Mouse (Mus musculus): ENCODE data around the gene Orai1. TPM values are rescaled to one million over a fixed set of nuclear protein-coding genes. Genes with fewer than 3 reads are reported as not detected.
A peak's percentile ranks its signal among the peaks of the same experiment; 100 is the strongest.
"Not testable (repeated sequence)": the region's sequence is repeated elsewhere in the genome, so short reads cannot be mapped to it uniquely, and the experiment has no call there.

Orai1 gene
- 7.8 and 8.3 TPM in 2 replicates for polyA plus RNA-seq (2015; fragmentation: Nextera tagmentation; extraction: Ambion mirVana)

DNA sequence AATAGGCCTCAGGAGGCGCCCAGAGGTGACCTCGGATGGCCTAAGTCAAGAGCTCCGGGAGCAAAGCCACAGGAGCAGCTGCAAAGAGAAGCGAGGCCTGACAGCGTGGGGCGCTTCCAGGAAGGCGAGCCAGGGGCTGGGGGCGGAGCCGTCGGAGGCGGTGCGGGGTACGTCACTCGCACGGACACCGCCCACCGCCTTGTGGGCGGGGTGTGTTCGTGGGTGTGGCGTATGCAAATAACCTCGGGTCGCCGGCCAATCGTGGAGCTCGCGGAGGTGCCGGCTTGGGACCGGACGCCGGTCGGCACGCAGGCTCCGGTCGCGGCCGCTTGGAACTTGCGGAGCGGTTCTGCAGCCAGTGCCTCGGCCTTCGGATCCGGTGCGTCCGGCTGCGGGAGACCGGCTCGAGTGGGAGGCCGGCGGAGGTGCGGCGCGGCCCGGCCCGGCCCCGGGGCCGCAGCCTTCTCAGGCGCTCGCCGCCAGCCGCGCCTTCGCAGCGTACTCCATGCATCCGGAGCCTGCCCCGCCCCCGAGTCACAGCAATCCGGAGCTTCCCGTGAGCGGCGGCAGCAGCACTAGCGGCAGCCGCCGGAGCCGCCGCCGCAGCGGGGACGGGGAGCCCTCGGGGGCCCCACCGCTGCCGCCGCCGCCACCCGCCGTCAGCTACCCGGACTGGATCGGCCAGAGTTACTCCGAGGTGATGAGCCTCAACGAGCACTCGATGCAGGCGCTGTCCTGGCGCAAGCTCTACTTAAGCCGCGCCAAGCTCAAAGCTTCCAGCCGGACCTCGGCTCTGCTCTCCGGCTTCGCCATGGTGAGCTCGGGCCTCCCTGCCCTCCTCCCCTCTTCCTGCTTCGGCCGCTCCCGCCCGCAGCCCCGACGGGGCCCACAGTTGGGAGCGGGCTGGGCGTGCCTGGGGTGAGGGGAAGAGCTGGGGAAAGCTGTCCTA is at the start of gene Orai1:
Orai1 (plus strand) TSS at position 322 of the 949 bp plus-strand sequence.
- Histone ChIP-seq H3K36me3 (replicated peaks) (no peaks in the 10 kb centered on the region), H3K4me3 (replicated peaks) (peak within 1 kb of the TSS; percentile 79), H3K9me3 (replicated peaks) (no peaks in the 10 kb centered on the region), H3K9ac (peak within 1 kb of the TSS; percentile 85), H3K4me2 (peak within 1 kb of the TSS; percentile 99), H3K27ac (replicated peaks) (peak within 1 kb of the TSS; percentile 95), H3K27me3 (0 out of 2 replicates have a peak, but pooled peaks cover 5% of the 10 kb centered on the region), H3K4me1 (replicated peaks) (peaks cover 59% of the 10 kb centered on the region)
- ATAC-seq (ENCODE audit: insufficient read depth): peak; percentile 90
- under 1% methylated on average over 106 of the region's 106 CpGs for WGBS (ENCODE audit: insufficient replicate concordance)

DNA sequence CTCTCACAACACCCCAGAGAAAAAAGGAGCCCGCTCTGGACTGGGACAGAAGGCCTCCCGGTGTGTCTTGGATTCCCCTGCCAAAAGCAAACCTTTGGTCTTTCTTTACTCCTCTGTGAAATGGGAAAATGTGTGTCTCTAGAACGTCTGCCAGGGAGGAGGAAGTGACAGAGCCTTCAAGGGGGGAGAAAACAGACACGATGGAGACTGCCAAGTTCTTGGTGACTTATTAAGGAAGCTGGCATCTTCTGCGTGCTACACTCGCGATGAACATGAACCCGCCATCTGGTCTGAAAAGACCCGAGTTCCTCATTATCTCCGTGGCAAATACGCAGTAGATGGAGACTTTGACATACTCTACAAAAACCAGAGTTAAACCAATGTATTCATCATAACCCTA is 49.4 kb upstream of the Orai1 start:
- WGBS (ENCODE audit: insufficient replicate concordance): 50% methylated on average over 11 of the region's 11 CpGs
- no peak for ATAC-seq (ENCODE audit: insufficient read depth)
- H3K27ac ChIP-seq (replicated peaks): no peak overlapping the region

DNA sequence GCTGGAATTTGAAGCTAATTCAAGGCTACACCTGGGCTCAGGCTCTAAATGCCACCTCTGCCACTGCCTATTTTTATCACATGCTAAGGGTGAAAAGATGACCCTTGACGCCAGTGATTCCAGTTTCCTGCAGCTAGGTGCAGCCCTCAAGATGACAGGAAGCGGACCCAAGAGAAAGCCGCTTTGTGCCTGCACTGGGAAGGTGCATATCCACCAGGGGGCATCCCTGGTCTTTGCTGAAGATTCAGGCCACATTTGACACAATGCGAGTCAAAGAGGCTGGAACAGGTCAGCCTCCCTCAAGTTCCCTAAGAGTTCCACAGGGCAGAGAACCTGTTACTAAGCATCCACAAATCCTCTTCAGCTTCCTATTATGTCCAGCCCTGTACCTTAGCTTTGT is 46.6 kb upstream of the Orai1 start:
- no peak for ATAC-seq (ENCODE audit: insufficient read depth)

More for the DNA sequence above, 49.4 kb upstream of the Orai1 start:
- H3K9me3 ChIP-seq (replicated peaks): no peaks in the 10 kb centered on the region
- no peak overlapping the region for H3K4me2 ChIP-seq
- H3K36me3 ChIP-seq (replicated peaks): no peaks in the 10 kb centered on the region
- H3K4me1 ChIP-seq (replicated peaks): 0 out of 2 replicates have a peak, but pooled peaks cover 12% of the 10 kb centered on the region
- no peaks in the 10 kb centered on the region for H3K27me3 ChIP-seq
- H3K4me3 ChIP-seq (replicated peaks): no peak overlapping the region
- no peak overlapping the region for H3K9ac ChIP-seq

DNA sequence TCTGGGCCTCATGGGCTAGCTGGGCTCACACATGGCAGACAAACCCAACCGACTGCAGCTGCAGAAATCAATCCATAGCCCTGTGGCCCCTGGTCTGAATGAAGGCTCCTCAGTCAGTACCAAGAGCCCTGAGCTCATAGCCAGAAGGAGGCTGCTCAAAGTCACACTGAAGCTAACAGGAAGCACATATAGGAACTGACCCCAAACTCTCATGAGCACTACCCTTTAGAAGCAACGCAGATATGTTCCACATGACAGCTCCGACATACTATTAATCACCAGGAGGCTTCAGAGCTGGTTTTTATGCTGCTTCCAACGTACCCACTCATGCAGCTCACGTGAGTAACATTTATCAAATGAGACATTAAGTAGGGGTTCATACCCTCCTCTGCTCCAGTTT is 44.8 kb upstream of the Orai1 start:
- Histone ChIP-seq H3K27me3 (no peaks in the 10 kb centered on the region), H3K27ac (replicated peaks) (no peak overlapping the region), H3K4me3 (replicated peaks) (no peak overlapping the region), H3K4me1 (replicated peaks) (peaks cover 26% of the 10 kb centered on the region), H3K9me3 (replicated peaks) (no peaks in the 10 kb centered on the region), H3K36me3 (replicated peaks) (no peaks in the 10 kb centered on the region), H3K4me2 (no peak overlapping the region), H3K9ac (no peak overlapping the region)
- 49% methylated on average over 5 of the region's 5 CpGs for WGBS (ENCODE audit: insufficient replicate concordance)
- ATAC-seq (ENCODE audit: insufficient read depth): no peak

More for the DNA sequence above, 46.6 kb upstream of the Orai1 start:
- H3K27me3 ChIP-seq: no peaks in the 10 kb centered on the region
- H3K9me3 ChIP-seq (replicated peaks): no peaks in the 10 kb centered on the region
- no peak overlapping the region for H3K27ac ChIP-seq (replicated peaks)
- 25% methylated on average over 4 of the region's 4 CpGs for WGBS (ENCODE audit: insufficient replicate concordance)
- peaks cover 27% of the 10 kb centered on the region for H3K4me1 ChIP-seq (replicated peaks)
- H3K9ac ChIP-seq: no peak overlapping the region
- H3K4me3 ChIP-seq (replicated peaks): no peak overlapping the region
- H3K4me2 ChIP-seq: no peak overlapping the region
- no peaks in the 10 kb centered on the region for H3K36me3 ChIP-seq (replicated peaks)

DNA sequence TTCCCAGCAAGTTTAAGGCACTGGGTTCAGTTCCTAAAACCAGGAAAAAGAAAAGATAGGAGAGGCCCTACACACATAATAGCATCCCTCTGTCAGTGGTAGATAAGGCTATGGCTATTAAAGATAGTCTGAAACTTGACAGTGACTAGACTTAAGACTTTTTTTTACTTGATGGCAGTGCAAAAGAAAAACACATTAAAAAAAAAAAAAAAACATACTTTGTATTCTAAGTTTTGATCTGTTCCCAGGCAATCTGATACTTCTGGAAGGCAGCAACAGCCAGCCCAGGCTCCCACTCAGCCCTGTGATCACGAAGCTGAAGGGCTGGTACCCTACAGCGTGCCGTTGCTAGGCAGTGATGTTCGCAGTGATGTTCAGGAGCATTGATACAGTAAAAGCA is 43.4 kb upstream of the Orai1 start:
- no peak overlapping the region for H3K4me3 ChIP-seq (replicated peaks)
- H3K4me2 ChIP-seq: 0 out of 2 replicates have a peak overlapping the region, but pooled peaks have one; percentile 11
- H3K27me3 ChIP-seq: no peaks in the 10 kb centered on the region
- no peaks in the 10 kb centered on the region for H3K36me3 ChIP-seq (replicated peaks)
- no peak for ATAC-seq (ENCODE audit: insufficient read depth)
- no peak overlapping the region for H3K9ac ChIP-seq
- H3K4me1 ChIP-seq (replicated peaks): peaks cover 22% of the 10 kb centered on the region
- WGBS (ENCODE audit: insufficient replicate concordance): 72% methylated on average over 4 of the region's 4 CpGs
- H3K9me3 ChIP-seq (replicated peaks): no peaks in the 10 kb centered on the region
- H3K27ac ChIP-seq (replicated peaks): no peak overlapping the region

DNA sequence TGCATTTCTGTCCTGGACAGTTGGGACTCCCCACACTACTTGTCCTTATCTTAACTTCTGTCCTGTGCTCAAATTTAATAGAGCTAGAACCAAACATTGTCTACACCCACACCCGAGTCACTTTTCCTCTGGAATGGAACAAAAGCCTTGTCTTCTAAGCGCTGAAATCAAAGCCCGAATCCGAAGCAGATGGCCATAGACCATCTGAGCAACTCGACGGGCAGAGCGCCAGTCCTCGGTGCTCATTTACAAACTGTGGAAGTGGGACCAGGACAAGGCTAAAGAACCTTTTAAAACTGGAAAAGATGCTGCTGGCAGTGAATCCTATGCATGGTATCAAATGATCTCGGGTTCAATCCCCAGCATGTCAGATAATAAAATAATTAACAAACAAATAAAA is 42.8 kb upstream of the Orai1 start:
- no peaks in the 10 kb centered on the region for H3K9me3 ChIP-seq (replicated peaks)
- peaks cover 22% of the 10 kb centered on the region for H3K4me1 ChIP-seq (replicated peaks)
- WGBS (ENCODE audit: insufficient replicate concordance): 70% methylated on average over 9 of the region's 9 CpGs
- H3K9ac ChIP-seq: no peak overlapping the region
- H3K4me3 ChIP-seq (replicated peaks): no peak overlapping the region
- no peaks in the 10 kb centered on the region for H3K36me3 ChIP-seq (replicated peaks)
- H3K27me3 ChIP-seq: no peaks in the 10 kb centered on the region
- ATAC-seq (ENCODE audit: insufficient read depth): no peak
- H3K27ac ChIP-seq (replicated peaks): no peak overlapping the region
- H3K4me2 ChIP-seq: no peak overlapping the region

DNA sequence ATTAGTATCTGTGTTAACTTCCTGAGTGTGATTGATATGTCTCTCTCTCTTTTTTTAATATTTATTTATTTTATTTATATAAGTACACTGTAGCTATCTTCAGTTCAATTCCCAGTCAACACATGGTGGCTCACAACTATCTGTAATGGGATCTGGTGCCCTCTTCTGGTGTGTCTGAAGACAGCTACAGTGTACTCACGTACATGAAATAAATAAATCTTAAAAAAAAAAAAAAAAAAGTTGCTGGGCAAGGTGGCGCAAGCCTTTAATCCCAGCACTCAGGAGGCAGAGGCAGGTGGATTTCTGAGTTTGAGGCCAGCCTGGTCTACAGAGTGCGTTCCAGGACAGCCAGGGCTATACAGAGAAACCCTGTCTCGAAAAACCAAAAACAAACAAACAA is 40.2 kb upstream of the Orai1 start:
- H3K9ac ChIP-seq; H3K27me3 ChIP-seq; H3K9me3 ChIP-seq (replicated peaks); H3K27ac ChIP-seq (replicated peaks); H3K4me2 ChIP-seq; H3K4me3 ChIP-seq (replicated peaks); ATAC-seq (ENCODE audit: insufficient read depth); H3K36me3 ChIP-seq (replicated peaks): not testable (repeated sequence)
- WGBS (ENCODE audit: insufficient replicate concordance): 80% methylated on average over 4 of the region's 4 CpGs
- H3K4me1 ChIP-seq (replicated peaks): peaks cover 28% of the 10 kb centered on the region

DNA sequence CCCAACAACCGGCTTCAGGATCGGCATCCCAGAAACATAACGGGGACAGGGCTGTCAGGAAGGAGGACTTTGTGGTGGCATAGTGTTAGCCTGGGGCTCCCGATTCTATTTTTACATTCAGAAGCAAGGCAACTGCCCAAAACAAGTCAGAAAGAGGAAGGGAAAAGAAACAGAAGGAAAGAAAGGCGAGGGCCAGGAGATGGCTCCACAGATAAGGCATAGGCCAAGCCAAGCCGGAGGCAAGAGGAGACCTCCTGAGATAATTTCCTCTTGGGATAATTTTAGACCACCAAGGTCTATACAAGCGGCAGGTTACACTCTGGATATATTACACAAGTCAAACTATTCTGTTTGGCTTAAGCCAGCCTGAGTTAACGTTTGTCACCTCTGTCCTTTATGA is 35.9 kb upstream of the Orai1 start:
- Histone ChIP-seq H3K4me1 (replicated peaks) (peaks cover 14% of the 10 kb centered on the region), H3K4me2 (no peak overlapping the region), H3K36me3 (replicated peaks) (no peaks in the 10 kb centered on the region), H3K9ac (no peak overlapping the region), H3K27me3 (0 out of 2 replicates have a peak, but pooled peaks cover 3% of the 10 kb centered on the region), H3K27ac (replicated peaks) (no peak overlapping the region), H3K4me3 (replicated peaks) (no peak overlapping the region), H3K9me3 (replicated peaks) (no peaks in the 10 kb centered on the region)
- WGBS (ENCODE audit: insufficient replicate concordance): 20% methylated on average over 8 of the region's 8 CpGs
- ATAC-seq (ENCODE audit: insufficient read depth): no peak

DNA sequence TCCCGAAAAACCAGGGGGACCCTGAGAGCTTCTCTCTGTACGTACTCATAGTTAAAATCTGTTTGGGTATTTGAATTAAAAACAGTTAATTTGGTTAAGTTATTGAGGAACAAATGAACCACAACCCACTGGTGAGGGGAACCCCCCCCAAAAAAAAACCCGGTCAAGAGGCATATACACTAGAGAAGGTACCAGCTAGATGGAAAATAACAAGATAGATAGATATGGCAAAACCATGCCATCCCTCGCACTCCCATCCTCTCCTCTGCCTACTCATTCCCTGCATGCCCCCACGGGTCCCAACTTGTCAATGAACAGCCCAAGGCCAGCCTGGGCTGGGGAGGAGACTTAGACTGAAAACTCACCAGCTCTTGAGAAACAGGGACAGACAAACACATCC is 30.4 kb upstream of the Orai1 start:
- H3K4me1 ChIP-seq (replicated peaks): peaks cover 34% of the 10 kb centered on the region
- no peaks in the 10 kb centered on the region for H3K9me3 ChIP-seq (replicated peaks)
- no peak overlapping the region for H3K4me2 ChIP-seq
- no peak overlapping the region for H3K9ac ChIP-seq
- H3K27ac ChIP-seq (replicated peaks): no peak overlapping the region
- peaks cover 40% of the 10 kb centered on the region for H3K27me3 ChIP-seq
- H3K4me3 ChIP-seq (replicated peaks): no peak overlapping the region
- no peaks in the 10 kb centered on the region for H3K36me3 ChIP-seq (replicated peaks)
- ATAC-seq (ENCODE audit: insufficient read depth): no peak
- 71% methylated on average over 5 of the region's 5 CpGs for WGBS (ENCODE audit: insufficient replicate concordance)

DNA sequence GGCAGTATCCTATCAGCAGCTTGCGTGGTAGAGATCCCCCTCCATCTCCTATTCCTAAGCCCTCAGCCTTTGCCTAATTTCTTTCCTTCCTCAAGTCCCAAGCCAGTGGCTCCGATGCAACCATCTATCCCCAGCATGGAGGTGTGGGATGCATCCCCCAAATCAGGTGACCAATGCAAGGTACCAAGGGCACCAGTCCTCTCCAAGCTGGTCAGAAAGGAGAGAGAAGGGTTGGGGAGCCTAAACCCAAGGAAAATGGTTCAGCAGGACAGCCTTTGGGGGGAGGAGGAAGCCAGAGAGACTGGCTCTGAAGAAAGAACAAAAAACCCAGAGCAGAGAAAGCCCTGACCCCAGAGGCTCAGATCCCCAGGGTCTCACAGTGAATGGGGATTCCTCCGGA is 29.6 kb upstream of the Orai1 start:
- H3K9me3 ChIP-seq (replicated peaks): no peaks in the 10 kb centered on the region
- no peak overlapping the region for H3K9ac ChIP-seq
- H3K4me1 ChIP-seq (replicated peaks): peaks cover 41% of the 10 kb centered on the region
- ATAC-seq (ENCODE audit: insufficient read depth): no peak
- no peak overlapping the region for H3K4me3 ChIP-seq (replicated peaks)
- no peak overlapping the region for H3K4me2 ChIP-seq
- H3K27ac ChIP-seq (replicated peaks): no peak overlapping the region
- WGBS (ENCODE audit: insufficient replicate concordance): 68% methylated on average over 3 of the region's 3 CpGs
- H3K27me3 ChIP-seq: peaks cover 45% of the 10 kb centered on the region
- H3K36me3 ChIP-seq (replicated peaks): no peaks in the 10 kb centered on the region

DNA sequence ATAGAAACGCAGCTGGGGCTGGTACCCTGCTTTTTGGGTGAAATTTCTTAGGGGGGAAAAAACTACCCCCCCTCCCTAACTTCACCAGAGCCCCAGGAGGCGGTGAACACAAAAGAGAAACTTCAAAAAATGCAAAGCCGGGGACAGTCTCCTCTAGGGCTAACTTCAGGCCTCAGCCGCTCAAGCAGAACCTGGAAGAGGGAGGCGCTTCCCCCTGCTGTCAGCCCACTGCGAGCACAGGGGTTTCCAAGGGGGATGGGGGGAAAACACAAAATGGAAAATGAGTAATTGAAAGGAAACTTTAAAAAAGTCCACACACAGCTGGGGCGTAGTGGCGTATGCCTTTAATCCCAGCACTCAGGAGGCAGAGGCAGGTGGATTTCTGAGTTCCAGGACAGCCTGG is 28.8 kb upstream of the Orai1 start:
- ATAC-seq (ENCODE audit: insufficient read depth): no peak
- Histone ChIP-seq H3K4me3 (replicated peaks) (no peak overlapping the region), H3K9me3 (replicated peaks) (no peaks in the 10 kb centered on the region), H3K36me3 (replicated peaks) (no peaks in the 10 kb centered on the region), H3K4me2 (no peak overlapping the region), H3K27ac (replicated peaks) (no peak overlapping the region), H3K27me3 (peaks cover 50% of the 10 kb centered on the region), H3K9ac (no peak overlapping the region), H3K4me1 (replicated peaks) (peaks cover 42% of the 10 kb centered on the region)
- 62% methylated on average over 8 of the region's 8 CpGs for WGBS (ENCODE audit: insufficient replicate concordance)

Measured in liver, embryonic 15.5 days (tissue).